Mouse (Mus musculus) sigmoid colon, adult 10 weeks (tissue): Measurements from ENCODE around the gene Xiap. TPM values are rescaled to one million over a fixed set of nuclear protein-coding genes. Genes with fewer than 3 reads are reported as not detected.

Source experiments
- polyA plus RNA-seq: library from polyadenylated mRNA; stranded (reverse); fragments of 350-450 nt; fragmentation: Illumina TruSeq; extraction: RNeasy Lipid Tissue Mini Kit (QIAGEN cat#74804); gene quantifications from one replicate; pipeline ENCODE4 v1.2.3, GENCODE M21; 2014; ENCODE audit warnings: low read depth, low replicate concordance

Xiap gene
- 237 TPM for polyA plus RNA-seq

GRCm38 (mm10) chrX:42059282-42060068 lies at the start of gene Xiap:
Gene Xiap (plus strand): TSS chrX:42059679.

GRCm38 (mm10) chrX:42148788-42149556 lies 89.5 kb downstream of the Xiap start, which contains the start of gene Stag2:
Gene Stag2 (plus strand): TSS chrX:42149317.

Other genes with a start within 250 kb of the Xiap start
- 185 TPM for gene Thoc2, start 139.0 kb upstream of the Xiap start, polyA plus RNA-seq
- gene Stag2, start 89.6 kb downstream of the Xiap start, polyA plus RNA-seq = 229 TPM